Mouse (Mus musculus) erythroid progenitor cell, adult 5-6 weeks (primary cell): Measurements from ENCODE around the gene Lnx1. TPM values are rescaled to one million over a fixed set of nuclear protein-coding genes. Genes with fewer than 3 reads are reported as not detected.

Source experiments
- ATAC-seq: replicated peaks from 2 replicates; pipeline ENCODE4 v1.8.0; 2016; ENCODE audit warnings: moderate number of reproducible peaks, mild to moderate bottlenecking, moderate TSS enrichment, inconsistent platforms; ENCODE audit not compliant: poor library complexity, low FRiP score, severe bottlenecking
- total RNA-seq, 2 experiments: library from RNA; stranded (forward) in 1 of 2; stranded (reverse) in 1 of 2; fragments of 150-400 nt in 1 of 2; fragments of 186-747, 209-891 nt in 1 of 2; gene quantifications; 2 replicates each; pipeline versions ENCODE4 v1.2.3 to v1.2.4; 2015 to 2017; ENCODE audit warnings: low replicate concordance in 2 of 2

Lnx1 gene
- total RNA-seq, 2 experiments from 2014 or later: not detected

GRCm38 (mm10) chr5:74657930-74658329, 44.8 kb downstream of the Lnx1 start:
- no peak for ATAC-seq

GRCm38 (mm10) chr5:74656410-74656809, 46.3 kb downstream of the Lnx1 start:
- ATAC-seq: no peak

DNA sequence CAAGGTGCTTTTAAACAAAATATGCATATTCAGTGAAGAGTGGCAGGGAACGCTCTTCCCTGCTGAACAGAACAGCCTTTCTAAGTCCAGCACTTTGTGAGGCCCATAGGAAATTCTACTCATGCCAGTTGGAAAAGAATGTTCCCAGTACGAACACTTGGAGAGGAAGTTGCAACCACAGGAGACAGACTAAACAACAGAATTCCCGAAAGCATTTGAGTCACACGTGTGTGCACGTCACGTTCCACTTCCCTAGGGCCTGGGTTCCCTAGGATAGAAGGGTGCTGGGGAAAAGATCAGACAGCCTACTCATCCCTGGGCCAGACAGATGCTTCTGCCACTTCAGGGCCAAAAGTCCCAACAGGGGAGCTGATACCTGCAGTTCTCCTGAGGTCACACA, 48.2 kb downstream of the Lnx1 start:
- no peak for ATAC-seq

DNA sequence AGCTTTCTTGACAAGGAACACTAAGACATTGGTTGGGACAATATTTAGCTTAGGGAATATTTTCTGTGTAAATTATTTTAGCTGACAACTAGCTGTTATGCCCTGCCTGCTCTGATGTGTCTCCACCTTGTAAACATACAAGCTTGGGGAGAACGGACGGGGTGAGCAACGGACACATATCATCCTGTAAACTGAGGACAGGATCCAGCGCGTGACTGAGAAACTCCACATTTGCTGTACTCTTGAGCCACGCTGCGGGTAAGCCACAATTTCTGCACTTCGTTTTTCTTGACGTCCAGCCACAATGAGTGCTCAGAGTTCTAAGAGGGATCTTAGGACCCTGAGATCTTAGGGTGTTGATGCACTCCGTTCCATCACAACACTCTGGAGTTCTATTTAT, 48.9 kb downstream of the Lnx1 start:
- ATAC-seq: no peak

GRCm38 (mm10) chr5:74649122-74649521, 53.6 kb downstream of the Lnx1 start:
- ATAC-seq: no peak

- no peak for ATAC-seq
Observed at GRCm38 (mm10) chr5:74648216-74648615, 54.5 kb downstream of the Lnx1 start.

DNA sequence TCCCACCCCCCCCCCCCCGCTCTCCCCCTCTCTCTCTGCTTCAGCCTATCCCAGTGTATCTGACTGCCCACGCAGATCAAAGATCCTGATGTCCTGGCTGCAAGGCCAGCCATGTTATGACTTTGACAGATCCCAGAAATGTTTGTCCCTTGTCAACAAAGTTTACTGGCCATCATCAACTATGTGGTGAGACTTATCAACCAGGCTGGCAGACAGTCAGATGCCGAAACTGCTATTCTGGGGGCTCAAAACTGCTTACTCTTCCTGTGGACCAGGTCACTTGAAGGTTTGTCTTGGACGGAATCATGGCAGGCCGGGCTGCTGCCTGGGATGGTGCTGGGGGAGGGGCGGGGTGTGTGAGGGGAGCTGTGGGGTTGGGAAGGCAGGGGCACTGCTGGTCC, 55.1 kb downstream of the Lnx1 start:
- ATAC-seq: no peak

GRCm38 (mm10) chr5:74642291-74642690, 60.4 kb downstream of the Lnx1 start:
- ATAC-seq: no peak

DNA sequence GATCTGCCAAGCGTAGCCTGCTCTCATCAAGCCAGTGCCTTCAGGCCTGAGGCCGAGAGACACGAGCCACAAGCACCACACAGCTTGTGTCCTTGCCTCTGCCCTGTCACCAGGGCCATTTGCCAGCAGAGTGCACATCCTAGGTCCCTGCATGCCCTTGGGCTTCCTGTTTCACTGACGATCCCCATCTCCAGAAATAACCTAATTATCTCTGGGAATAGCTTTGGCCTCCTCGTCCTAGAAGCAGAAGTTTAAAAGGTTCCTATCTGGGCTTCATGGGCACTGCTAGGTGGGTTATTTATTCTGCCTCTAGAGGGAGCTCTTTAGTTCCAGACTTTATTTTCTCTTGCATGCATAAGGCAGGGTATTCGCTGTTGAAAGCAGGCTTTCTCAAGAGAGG, 61.7 kb downstream of the Lnx1 start:
- no peak for ATAC-seq

- ATAC-seq: no peak
Observed at GRCm38 (mm10) chr5:74640504-74640903, 62.2 kb downstream of the Lnx1 start.

DNA sequence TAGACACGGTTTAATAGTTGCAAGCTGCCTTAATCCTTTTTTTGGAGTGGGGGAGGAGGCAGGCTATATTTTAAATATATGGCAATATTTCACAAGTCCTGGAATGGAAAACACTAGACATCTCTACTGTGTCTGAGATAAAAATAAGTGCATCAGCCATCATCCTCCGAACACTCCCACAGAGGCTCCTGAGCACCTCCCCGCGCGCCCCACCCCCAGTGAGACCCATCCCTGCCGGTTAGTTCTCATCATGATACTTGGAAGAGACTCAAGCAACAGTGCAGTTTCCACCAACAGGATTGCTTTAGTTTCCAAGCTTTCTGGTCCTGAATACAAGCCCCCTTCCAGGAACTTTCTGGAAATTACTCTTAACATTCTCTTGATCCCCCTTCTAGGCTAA, 63.2 kb downstream of the Lnx1 start:
- ATAC-seq: no peak

DNA sequence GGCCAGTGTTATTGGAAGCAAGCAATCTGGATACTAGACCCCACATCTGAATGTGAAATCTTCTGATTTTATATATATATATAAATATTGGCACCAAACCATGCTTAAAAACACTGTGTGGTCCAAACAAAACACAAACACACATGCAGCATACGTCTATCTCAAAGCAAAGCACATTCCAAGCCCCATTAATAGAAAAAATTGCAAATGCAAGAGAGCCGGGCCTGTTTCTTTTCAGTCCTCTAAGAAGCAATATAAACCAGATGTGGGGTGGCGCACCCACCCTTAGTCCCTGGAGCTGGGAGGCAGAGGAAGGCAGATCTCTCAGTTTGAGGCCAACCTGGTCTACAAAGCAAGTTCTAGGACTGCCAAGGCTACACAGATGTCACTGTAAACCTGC, 68.3 kb downstream of the Lnx1 start:
- ATAC-seq: no peak

GRCm38 (mm10) chr5:74633453-74633852, 69.3 kb downstream of the Lnx1 start:
- ATAC-seq: no peak

GRCm38 (mm10) chr5:74632369-74633114, 70.2 kb downstream of the Lnx1 start:
- ATAC-seq: no peak

DNA sequence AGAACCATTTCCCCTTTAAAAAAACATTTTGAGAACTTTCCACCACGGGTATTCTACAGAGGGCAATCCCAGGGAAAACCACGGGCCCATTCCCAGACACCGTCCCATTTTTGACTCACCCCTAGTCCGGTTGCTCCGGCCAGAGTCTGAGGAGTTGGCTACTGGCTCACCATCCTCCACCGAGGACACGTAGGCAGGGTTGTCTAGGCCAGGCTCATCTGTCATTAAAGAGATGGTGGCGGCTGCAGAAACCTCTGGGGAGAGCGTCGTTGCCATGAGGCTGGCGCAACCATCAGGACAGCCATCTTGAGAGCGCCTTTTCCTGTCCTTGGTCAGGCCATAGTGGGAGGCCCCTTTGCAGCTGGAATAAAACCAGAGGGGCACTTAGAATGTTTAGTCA, 74.7 kb downstream of the Lnx1 start:
- no peak for ATAC-seq

DNA sequence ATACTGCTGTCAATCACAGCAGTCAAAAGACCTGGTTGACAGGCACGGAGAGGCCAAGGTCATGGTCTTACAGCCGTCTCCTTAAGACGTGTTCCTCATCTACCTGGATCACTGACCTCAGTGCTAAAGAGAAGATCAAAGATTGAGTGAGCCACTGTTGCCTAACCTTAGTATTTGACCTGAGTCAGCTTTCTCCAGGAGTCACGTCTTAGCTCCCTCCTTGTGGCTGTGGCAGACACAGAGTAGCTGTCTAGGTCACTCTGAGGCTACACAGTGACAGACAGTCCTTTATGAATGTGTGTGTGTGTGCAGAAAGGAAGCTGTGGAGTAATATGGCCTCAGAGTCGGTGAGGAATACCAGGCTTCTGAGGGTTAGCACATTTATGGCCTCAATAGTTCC, 78.3 kb downstream of the Lnx1 start:
- ATAC-seq: no peak

GRCm38 (mm10) chr5:74623316-74624000, 79.3 kb downstream of the Lnx1 start:
- no peak for ATAC-seq

- ATAC-seq: no peak
Observed at GRCm38 (mm10) chr5:74621691-74622470, 80.8 kb downstream of the Lnx1 start.

DNA sequence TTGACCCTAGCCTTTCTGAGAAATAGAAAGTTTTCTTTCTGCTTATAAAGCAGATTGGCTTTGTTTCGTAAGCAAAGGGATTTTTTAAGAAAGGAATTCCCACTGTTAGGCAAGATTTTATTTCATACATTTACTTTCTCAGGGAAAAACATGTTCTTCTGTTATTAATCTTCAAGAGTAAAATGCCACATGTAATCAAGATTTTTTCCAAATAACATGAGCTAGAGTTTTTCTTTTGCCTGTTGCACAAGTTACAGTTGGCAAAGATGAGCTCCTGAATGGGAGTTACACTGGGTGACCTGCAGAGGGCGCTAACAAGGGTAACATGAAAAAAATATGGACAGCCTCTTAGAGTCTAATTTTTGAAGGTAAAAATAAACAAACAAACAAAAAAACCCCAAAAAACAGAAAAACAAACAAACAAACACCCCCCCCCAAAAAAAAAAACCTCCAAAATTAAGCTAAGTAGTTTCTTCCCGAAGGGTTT, 84.1 kb downstream of the Lnx1 start:
- no peak for ATAC-seq

DNA sequence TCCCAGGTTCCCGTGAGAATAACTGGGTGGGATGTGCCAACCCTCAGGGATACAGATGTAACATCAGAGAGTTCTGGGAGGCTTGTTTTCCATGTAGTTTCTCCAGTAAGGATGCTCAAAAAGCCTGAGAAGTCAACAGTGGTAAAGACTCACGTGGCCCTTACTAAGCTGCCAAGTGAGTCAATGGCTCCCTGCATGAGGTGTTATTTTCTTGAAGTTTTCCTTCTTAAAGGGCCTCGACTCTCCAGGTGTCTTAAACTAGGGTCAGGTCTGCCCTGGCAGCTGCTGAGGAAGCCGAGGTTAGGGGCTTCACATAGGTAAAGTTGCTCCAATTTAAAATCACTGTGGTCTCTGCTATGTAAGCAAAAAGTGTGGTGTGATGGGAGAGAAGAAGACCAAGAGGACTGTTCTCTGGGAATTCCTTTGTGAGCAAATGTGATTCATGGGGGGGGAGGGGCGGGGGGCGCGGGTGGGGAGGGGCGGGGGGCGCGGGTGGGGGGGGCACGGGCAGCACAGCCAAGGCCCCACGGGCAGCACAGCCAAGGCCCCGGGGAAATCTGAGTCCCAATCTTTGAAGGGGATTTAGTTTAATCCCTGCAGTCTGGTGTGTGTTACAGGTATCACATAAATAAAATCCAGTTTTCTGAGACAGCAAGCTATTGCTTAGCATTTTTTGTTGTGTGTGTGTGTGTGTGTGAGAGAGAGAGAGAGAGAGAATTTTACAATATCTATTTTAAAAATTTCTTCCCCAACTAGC, 84.7 kb downstream of the Lnx1 start:
- ATAC-seq: no peak
